Mouse (Mus musculus) layer of hippocampus, postnatal 10 days (tissue): Measurements from ENCODE around the gene Dhrs1. TPM values are rescaled to one million over a fixed set of nuclear protein-coding genes. Genes with fewer than 3 reads are reported as not detected.

Experiments
- DNase-seq, 2 experiments: peaks; one replicate each; pipeline ENCODE4 v3.0.0; 2021; ENCODE audit warnings: low spot score in 2 of 2
- total RNA-seq, 2 experiments: library from RNA; stranded (reverse); gene quantifications; 2 replicates each; pipeline ENCODE4 v1.2.3; 2021

Gene Dhrs1
- total RNA-seq, 2 experiments from 2014 or later = 103 to 110 TPM

DNA sequence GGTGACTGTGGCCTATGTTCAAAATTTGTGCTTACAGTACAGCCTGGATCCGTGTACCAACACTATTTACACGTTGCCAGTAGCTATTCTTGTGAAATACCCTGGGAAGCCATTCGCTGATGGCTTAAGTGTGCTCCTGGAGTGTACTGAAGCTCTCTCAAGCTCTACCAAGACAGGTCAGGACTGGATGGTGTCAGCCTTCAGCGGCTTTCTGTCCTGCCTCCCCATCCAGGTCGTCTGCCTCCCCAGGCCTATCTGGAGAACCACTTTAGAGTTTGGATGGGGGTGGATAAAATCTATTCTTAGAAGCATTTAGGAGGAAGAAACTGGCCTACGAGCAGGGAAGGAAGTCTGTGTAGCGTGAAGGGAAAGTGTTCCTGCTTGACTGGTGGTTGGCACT lies 17.7 kb upstream of the Dhrs1 start:
- DNase-seq = no peak

- DNase-seq = peak; percentile 65 to 70
Measured at GRCm38 (mm10) chr14:55762001-55762821, 16.7 kb upstream of the Dhrs1 start.

DNA sequence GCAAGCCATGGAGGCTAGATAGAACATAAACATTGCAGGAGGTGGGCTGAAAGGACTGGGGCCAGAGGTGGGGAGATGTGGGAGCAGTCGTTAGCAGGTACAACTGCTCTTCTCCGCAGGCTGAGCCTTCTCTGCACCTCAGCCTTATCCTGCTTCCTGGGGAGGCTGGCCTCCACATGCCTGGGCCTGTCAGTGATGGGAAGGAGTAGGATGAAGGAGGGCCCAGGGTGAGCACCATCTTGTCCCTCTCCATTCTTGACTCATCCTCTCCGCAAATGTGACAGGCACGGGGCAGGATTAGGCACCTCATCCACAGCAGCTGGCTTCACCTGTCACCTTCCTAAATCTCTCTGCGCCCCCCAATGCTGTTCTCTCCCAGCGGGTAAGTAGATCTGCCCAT lies 15.7 kb upstream of the Dhrs1 start, which contains the start of gene Ltb4r2:
Gene Ltb4r2 (plus strand): TSS at position 266 of the 400 bp plus-strand sequence.
- DNase-seq = no peak

DNA sequence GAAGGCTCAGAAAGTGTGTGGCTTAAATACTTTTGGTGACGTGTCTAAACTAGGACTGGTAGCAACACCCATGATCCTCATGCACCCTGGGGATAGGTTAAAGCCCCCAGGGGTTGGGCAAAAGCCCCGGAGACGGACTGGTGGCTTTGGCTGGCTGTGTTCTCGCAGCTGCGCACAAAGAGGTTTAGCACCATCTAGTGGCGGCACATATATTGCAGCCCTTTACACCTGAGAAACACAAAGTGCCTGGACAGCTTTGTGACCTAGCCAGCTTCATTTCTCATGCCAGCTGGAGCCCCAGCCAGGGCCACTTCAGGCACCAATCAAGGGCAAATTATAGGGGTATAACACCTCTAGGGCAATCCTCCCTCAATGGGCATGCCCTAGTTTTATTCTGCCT lies 14.7 kb upstream of the Dhrs1 start:
- peak; percentile 89 for DNase-seq

- DNase-seq = peak; percentile 50 to 56
Measured at GRCm38 (mm10) chr14:55758363-55758784, 12.9 kb upstream of the Dhrs1 start, which contains the start of gene Cideb. TSS of gene Cideb (minus strand) at chr14:55758458.

- no peak for DNase-seq
Measured at GRCm38 (mm10) chr14:55757566-55757965, 12.1 kb upstream of the Dhrs1 start.

- DNase-seq = no peak
Measured at GRCm38 (mm10) chr14:55747051-55747847, 1.8 kb upstream of the Dhrs1 start.

DNA sequence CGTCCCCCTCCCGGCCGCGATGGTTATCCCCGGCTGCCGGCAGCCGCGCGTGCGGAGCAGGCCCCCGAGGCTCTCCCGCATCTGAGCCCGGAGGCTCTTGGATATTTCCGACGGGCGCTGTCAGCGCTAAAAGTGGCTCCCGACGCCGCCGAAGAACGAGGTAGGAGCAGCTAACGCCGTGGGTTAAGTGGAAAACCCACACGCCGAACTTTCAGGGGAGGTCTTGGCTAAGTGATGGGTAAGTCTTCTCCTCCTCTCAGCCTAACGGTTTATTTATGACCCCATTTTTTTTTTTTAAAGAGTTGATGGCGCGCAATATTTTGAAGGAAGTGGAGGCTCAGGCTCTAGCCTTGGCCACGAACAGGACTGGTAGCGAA lies 359 bp upstream of the Dhrs1 start:
- no peak for DNase-seq

GRCm38 (mm10) chr14:55743711-55744110 lies 1.8 kb downstream of the Dhrs1 start:
- peak; percentile 92 to 93 for DNase-seq

DNA sequence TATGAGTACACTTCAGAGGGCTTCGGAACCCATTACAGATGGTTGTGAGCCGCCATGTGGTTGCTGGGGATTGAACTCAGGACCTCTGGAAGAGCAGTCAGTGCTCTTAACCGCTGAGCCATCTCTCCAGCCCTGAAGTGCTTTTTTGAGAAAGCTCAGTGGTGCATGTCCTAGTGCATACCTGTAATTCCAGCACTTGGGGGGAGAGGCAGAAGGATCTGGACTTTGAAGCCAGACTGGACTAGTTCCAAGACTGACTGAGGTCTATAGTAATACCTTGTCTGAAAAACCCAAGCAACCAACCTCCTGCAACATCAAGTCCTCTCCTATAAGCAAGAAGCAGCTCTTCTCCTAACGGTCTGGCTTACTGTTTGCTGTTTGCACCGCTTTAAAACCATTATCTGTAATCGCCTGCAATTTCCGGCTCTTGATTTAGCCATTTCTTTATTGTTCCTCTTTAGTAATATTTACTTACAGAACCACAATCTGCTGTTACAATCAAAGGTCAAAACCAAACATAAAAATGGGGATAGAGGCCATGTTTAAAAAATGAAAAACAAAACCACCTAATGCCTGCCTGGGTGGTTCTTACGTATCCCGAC lies 8.3 kb downstream of the Dhrs1 start:
- DNase-seq = no peak

DNA sequence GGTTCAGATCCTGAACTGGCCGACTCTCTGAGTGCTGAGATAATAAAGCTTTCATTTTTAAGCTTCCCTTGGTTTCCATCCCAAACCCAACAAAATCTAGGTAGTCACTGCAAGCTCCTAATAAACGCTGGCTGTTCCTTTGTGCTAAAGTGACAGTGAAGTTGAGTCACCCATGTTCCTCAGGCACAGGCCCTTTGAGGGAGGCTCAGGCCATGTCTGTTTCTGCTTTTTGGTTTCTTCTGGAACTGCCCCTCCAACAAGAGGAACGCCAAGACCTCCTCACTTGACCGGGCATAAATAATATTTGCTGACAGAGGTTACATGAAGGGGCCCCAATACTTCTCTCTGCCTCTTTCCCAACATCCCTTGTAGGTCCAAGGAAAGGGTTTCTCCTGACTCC lies 9.7 kb downstream of the Dhrs1 start:
- no peak for DNase-seq

- no peak for DNase-seq
Measured at GRCm38 (mm10) chr14:55735334-55735733, 10.2 kb downstream of the Dhrs1 start.

GRCm38 (mm10) chr14:55734869-55735268 lies 10.6 kb downstream of the Dhrs1 start:
- DNase-seq = no peak

- no peak for DNase-seq
Measured at GRCm38 (mm10) chr14:55733889-55734288, 11.6 kb downstream of the Dhrs1 start.

DNA sequence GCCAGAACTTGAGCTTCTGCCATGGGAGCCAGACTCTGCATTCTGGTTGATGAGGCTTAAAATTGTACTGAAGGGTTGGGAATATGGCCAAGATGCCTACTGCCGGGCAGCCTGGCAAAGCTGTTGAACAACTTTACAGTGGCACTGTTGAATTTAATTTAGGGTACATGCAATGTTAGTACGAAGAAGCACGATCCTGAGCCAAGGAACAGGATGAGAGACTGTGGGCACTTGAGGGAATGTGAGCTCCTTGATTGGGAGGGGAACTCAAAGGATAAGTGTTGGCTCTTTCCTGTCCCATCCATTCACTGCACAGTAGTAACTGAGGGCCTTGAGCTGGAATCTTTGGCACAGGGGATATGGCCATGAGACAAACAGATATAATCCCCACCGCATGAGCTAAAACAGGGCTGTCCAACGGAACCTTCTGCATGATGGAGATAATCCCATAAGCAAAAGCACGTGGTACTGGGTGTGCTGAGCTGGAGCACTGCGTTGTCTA lies 14.9 kb downstream of the Dhrs1 start:
- DNase-seq = peak in 1 of 2 experiments; percentile 30

- peak in 1 of 2 experiments; percentile 43 for DNase-seq
Measured at GRCm38 (mm10) chr14:55730116-55730515, 15.4 kb downstream of the Dhrs1 start.

- DNase-seq = no peak
Measured at GRCm38 (mm10) chr14:55727889-55728685, 17.4 kb downstream of the Dhrs1 start.

- no peak for DNase-seq
Measured at GRCm38 (mm10) chr14:55726261-55726660, 19.2 kb downstream of the Dhrs1 start.

- DNase-seq = no peak
Measured at GRCm38 (mm10) chr14:55724411-55724871, 21.0 kb downstream of the Dhrs1 start.

- DNase-seq = no peak
Measured at GRCm38 (mm10) chr14:55723433-55723832, 22.1 kb downstream of the Dhrs1 start.
